Mouse (Mus musculus): ENCODE measurements around the gene Zfp3.

GRCm38 (mm10) chr11:70815071-70815470 lies 51.1 kb downstream of the Zfp3 start:
- TF ChIP-seq CTCF (conservative IDR thresholded peaks at IDR 0.05; ENCODE audit: insufficient read depth, insufficient read length, low read depth, low read length) = no peak
- no peak for TF ChIP-seq POLR2A (IDR thresholded peaks at IDR 0.05; ENCODE audit: low read depth, low read length)
